Mouse (Mus musculus) embryonic fibroblast, embryonic 13.5 days (primary cell): Measurements from ENCODE around the gene Olfr51.

Experiments
- CTCF ChIP-seq: IDR thresholded peaks from 2 replicates; pipeline ENCODE4 v1.5.1; 2011; ENCODE audit warnings: mild to moderate bottlenecking, control low read depth, low read length, moderate library complexity, borderline replicate concordance; ENCODE audit not compliant: insufficient read depth
- POLR2A ChIP-seq: IDR thresholded peaks from 2 replicates; pipeline ENCODE4 v1.6.1; 2011; ENCODE audit warnings: low read depth, mild to moderate bottlenecking, control low read depth, low read length, moderate library complexity

- no peak for TF ChIP-seq CTCF
- TF ChIP-seq POLR2A, result no peak
Measured at GRCm38 (mm10) chr11:50981667-50982066, 21.7 kb upstream of the Olfr51 start, which contains the start of gene Olfr1377.
